Mouse (Mus musculus) forebrain, embryonic 13.5 days (tissue): ENCODE results near the gene Cct2. TPM values are rescaled to one million over a fixed set of nuclear protein-coding genes. Genes with fewer than 3 reads are reported as not detected.

ENCODE experiments used
- ATAC-seq: fragments of 200-750 bp; cut with Nextera tagmentation; 2 replicates; pipeline ENCODE4 v1.8.0; 2017
- H3K27ac ChIP-seq: fragments of 300-500 bp; sonication (generic); 2 replicates; pipeline ENCODE4 v1.5.1; 2015; ENCODE audit warnings: inconsistent platforms, mild to moderate bottlenecking, moderate library complexity
- H3K27me3 ChIP-seq: fragments of 300-500 bp; sonication (generic); 2 replicates; pipeline ENCODE4 v1.6.1; 2015; ENCODE audit warnings: mild to moderate bottlenecking, inconsistent platforms
- H3K36me3 ChIP-seq: fragments of 300-500 bp; sonication (generic); 2 replicates; pipeline ENCODE4 v1.6.1; 2015; ENCODE audit warnings: mild to moderate bottlenecking, inconsistent platforms; ENCODE audit not compliant: poor library complexity, severe bottlenecking
- H3K4me1 ChIP-seq: fragments of 300-500 bp; sonication (generic); 2 replicates; pipeline ENCODE4 v1.6.1; 2015; ENCODE audit warnings: inconsistent platforms
- H3K4me2 ChIP-seq: fragments of 300-500 bp; sonication (generic); 2 replicates; pipeline ENCODE4 v1.6.1; 2015; ENCODE audit warnings: inconsistent platforms, mild to moderate bottlenecking, moderate library complexity
- H3K4me3 ChIP-seq: fragments of 300-500 bp; sonication (generic); 2 replicates; pipeline ENCODE4 v1.5.1; 2015; ENCODE audit warnings: mild to moderate bottlenecking, inconsistent platforms
- H3K9ac ChIP-seq: fragments of 300-500 bp; sonication (generic); 2 replicates; pipeline ENCODE4 v1.6.1; 2015; ENCODE audit warnings: mild to moderate bottlenecking, inconsistent platforms
- H3K9me3 ChIP-seq: fragments of 300-500 bp; sonication (generic); replicated peaks from 2 replicates; pipeline ENCODE4 v1.6.1; 2016; ENCODE audit warnings: inconsistent platforms
- WGBS: fragments of 180-500 bp; shearing (Covaris S2); methylation state at CpG from one replicate; pipeline ENCODE4 v1.1.7; 2015; 5-methylcytosine and 5-hydroxymethylcytosine counted together
- polyA plus RNA-seq: library from polyadenylated mRNA; unstranded; fragments of >200 nt; fragmentation: Nextera tagmentation; extraction: Ambion mirVana; gene quantifications from 2 replicates; pipeline ENCODE4 v1.2.1, GENCODE M21; 2015

Cct2 gene
- polyA plus RNA-seq, 1 experiment from 2014 or later = 281 TPM

DNA sequence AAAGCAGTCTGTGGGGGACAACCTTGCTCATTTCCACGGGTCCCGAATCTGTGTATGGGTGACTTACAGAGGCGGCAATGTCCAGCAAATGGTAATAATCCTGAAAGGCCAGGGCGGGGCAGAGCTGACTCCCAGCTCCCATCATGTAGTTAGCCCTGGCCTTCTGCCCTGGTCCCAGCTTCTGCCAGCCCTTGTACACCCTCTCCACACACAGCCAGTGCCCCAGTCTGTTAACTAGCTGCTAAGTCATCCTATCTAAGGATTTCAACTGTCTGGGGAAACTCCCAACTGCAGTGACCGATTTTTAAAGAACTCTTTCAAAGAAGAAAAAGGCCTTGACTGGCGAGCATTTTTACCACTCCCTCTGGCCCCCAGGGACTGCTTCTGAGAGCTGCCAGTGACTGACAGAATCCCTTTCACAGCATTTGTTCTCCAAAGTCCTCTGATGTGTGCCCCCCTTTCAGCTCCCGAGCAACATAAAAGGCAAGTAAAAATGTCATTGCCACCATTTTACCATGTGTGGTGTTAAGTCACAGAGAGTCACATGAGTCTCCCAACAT is 45.3 kb downstream of the Cct2 start:
- Histone ChIP-seq H3K4me1 (peaks cover 10% of the 10 kb centered on the region; the same call in 1 of the 2 replicates), H3K9ac (no peak overlapping the region), H3K36me3 (no peaks in the 10 kb centered on the region), H3K4me2 (no peak overlapping the region), H3K27ac (no peak overlapping the region), H3K4me3 (no peak overlapping the region), H3K27me3 (no peaks in the 10 kb centered on the region; the same call in 1 of the 2 replicates), H3K9me3 (no peaks in the 10 kb centered on the region)
- ATAC-seq = no peak
- 42% methylated on average over 7 of the region's 7 CpGs for WGBS

- H3K9ac ChIP-seq = no peak overlapping the region
- peaks cover 10% of the 10 kb centered on the region; the same call in 1 of the 2 replicates for H3K4me1 ChIP-seq
- WGBS = 94% methylated on average over 5 of the region's 5 CpGs
- H3K9me3 ChIP-seq = no peaks in the 10 kb centered on the region
- H3K4me3 ChIP-seq = no peak overlapping the region
- H3K4me2 ChIP-seq = no peak overlapping the region
- no peaks in the 10 kb centered on the region for H3K36me3 ChIP-seq
- ATAC-seq = no peak
- no peak overlapping the region for H3K27ac ChIP-seq
- no peaks in the 10 kb centered on the region for H3K27me3 ChIP-seq
These were observed 49.0 kb downstream of the Cct2 start for GRCm38 (mm10) chr10:117014565-117014964.

DNA sequence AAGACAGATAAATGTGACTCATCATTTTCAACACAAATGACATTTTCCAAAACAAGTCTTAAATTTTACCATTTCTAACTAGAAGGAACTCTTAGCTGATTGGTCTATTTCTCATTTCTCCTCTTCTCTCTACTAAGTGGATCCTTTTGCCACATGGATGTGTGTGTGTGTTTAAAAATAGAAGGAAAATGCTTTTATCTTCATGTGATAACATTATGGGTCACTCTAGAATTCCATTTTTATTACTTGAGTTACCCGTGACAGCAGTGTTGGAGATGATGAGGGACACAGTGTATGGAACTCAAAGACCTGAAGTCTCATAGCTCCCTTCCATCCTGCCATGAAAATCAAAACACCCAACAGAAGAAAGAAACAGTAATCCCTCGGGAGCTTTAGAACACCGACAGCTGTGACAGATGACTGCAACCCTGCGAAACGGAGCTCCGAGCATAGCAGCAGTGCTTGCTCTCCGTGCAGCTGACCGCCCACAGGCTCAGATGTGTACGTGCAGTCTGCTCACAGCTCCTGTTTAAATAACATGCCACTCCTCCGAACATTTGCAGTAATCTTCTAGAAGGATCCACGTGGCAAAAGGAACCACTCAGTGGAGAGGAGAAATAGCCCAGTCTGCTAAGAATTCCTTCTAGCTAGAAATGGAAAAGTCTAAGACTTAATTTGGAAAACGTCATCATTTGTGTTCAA is 49.8 kb downstream of the Cct2 start:
- peaks cover 10% of the 10 kb centered on the region; the same call in 1 of the 2 replicates for H3K4me1 ChIP-seq
- H3K9me3 ChIP-seq = no peaks in the 10 kb centered on the region
- no peak overlapping the region for H3K27ac ChIP-seq
- 0 out of 2 replicates have a peak, but pooled peaks have one; percentile 33 for ATAC-seq
- H3K36me3 ChIP-seq = no peaks in the 10 kb centered on the region
- H3K9ac ChIP-seq = no peak overlapping the region
- H3K4me2 ChIP-seq = peak overlapping the region; percentile 8
- WGBS = 39% methylated on average over 12 of the region's 12 CpGs
- no peaks in the 10 kb centered on the region for H3K27me3 ChIP-seq
- no peak overlapping the region for H3K4me3 ChIP-seq

GRCm38 (mm10) chr10:117011047-117011446 is 52.6 kb downstream of the Cct2 start:
- no peak for ATAC-seq
- no peak overlapping the region for H3K9ac ChIP-seq
- H3K27ac ChIP-seq = no peak overlapping the region
- H3K9me3 ChIP-seq = no peaks in the 10 kb centered on the region
- no peaks in the 10 kb centered on the region for H3K36me3 ChIP-seq
- H3K4me2 ChIP-seq = no peak overlapping the region
- H3K4me3 ChIP-seq = no peak overlapping the region
- no peaks in the 10 kb centered on the region for H3K4me1 ChIP-seq
- WGBS = 42% methylated on average over 8 of the region's 8 CpGs
- H3K27me3 ChIP-seq = no peaks in the 10 kb centered on the region

- H3K27me3 ChIP-seq = no peaks in the 10 kb centered on the region
- no peak overlapping the region for H3K4me3 ChIP-seq
- ATAC-seq = no peak
- H3K9me3 ChIP-seq = no peaks in the 10 kb centered on the region
- WGBS = 86% methylated on average over 6 of the region's 6 CpGs
- H3K27ac ChIP-seq = no peak overlapping the region
- no peaks in the 10 kb centered on the region for H3K4me1 ChIP-seq
- H3K4me2 ChIP-seq = no peak overlapping the region
- H3K36me3 ChIP-seq = no peaks in the 10 kb centered on the region
- no peak overlapping the region for H3K9ac ChIP-seq
These were observed 53.9 kb downstream of the Cct2 start for GRCm38 (mm10) chr10:117009691-117010090.

GRCm38 (mm10) chr10:117005707-117006464 is 57.7 kb downstream of the Cct2 start:
- 82% methylated on average over 12 of the region's 12 CpGs for WGBS
- H3K9ac ChIP-seq = no peak overlapping the region
- no peaks in the 10 kb centered on the region for H3K4me1 ChIP-seq
- no peak overlapping the region for H3K4me3 ChIP-seq
- no peak overlapping the region for H3K27ac ChIP-seq
- no peaks in the 10 kb centered on the region for H3K27me3 ChIP-seq
- no peaks in the 10 kb centered on the region for H3K9me3 ChIP-seq
- no peak overlapping the region for H3K4me2 ChIP-seq
- H3K36me3 ChIP-seq = no peaks in the 10 kb centered on the region
- no peak for ATAC-seq

GRCm38 (mm10) chr10:117004695-117005094 is 58.9 kb downstream of the Cct2 start:
- no peak for ATAC-seq
- H3K27ac ChIP-seq = no peak overlapping the region
- WGBS = 82% methylated on average over 5 of the region's 5 CpGs

More at GRCm38 (mm10) chr10:117004695-117005094, 58.9 kb downstream of the Cct2 start:
- H3K9ac ChIP-seq = no peak overlapping the region
- no peaks in the 10 kb centered on the region for H3K27me3 ChIP-seq
- no peak overlapping the region for H3K4me2 ChIP-seq
- no peak overlapping the region for H3K4me3 ChIP-seq
- H3K36me3 ChIP-seq = no peaks in the 10 kb centered on the region
- H3K4me1 ChIP-seq = no peaks in the 10 kb centered on the region
- no peaks in the 10 kb centered on the region for H3K9me3 ChIP-seq

Other genes starting within 250 kb of the Cct2 start
- 0.05 and 0.10 TPM in 2 replicates for gene Myrfl, start 166.9 kb downstream of the Cct2 start, polyA plus RNA-seq
- gene Rab3ip, start 113.0 kb downstream of the Cct2 start, polyA plus RNA-seq = 43.1 and 45.7 TPM in 2 replicates
- gene Gm10271, start 91.2 kb downstream of the Cct2 start, polyA plus RNA-seq = not detected in 2 replicates
- gene Best3, start 77.5 kb downstream of the Cct2 start, polyA plus RNA-seq = 0.08 TPM in 1 of 2 replicates, not detected in the other
- gene Lrrc10, start 18.5 kb downstream of the Cct2 start, polyA plus RNA-seq = not detected in 2 replicates
- 16.0 and 19.7 TPM in 2 replicates for gene Frs2, start 84.7 kb upstream of the Cct2 start, polyA plus RNA-seq
- 125 and 126 TPM in 2 replicates for gene Yeats4, start 160.7 kb upstream of the Cct2 start, polyA plus RNA-seq
- not detected in 2 replicates for gene 9530003J23Rik, start 174.9 kb upstream of the Cct2 start, polyA plus RNA-seq
- gene Lyz2, start 218.5 kb upstream of the Cct2 start, polyA plus RNA-seq = 9.5 and 10.4 TPM in 2 replicates
- 0.14 TPM in 1 of 2 replicates, not detected in the other for gene Lyz1, start 229.1 kb upstream of the Cct2 start, polyA plus RNA-seq